Mouse (Mus musculus) adrenal gland, postnatal 10 days (tissue): Measurements from ENCODE around the gene Mast3. TPM values are rescaled to one million over a fixed set of nuclear protein-coding genes. Genes with fewer than 3 reads are reported as not detected.
A peak's percentile ranks its signal among the peaks of the same experiment; 100 is the strongest.

Experiments used
- DNase-seq: peaks from one replicate; pipeline ENCODE4 v3.0.0; 2021; ENCODE audit warnings: mixed read lengths
- long read RNA-seq, 2 experiments: library from polyadenylated mRNA; stranded (forward); transcript quantifications; one replicate each; pipeline ENCODE4 v2.0.0; 2021
- total RNA-seq, 2 experiments: library from RNA; stranded (reverse); gene quantifications; 2 replicates each; pipeline ENCODE4 v1.2.3; 2021

The Mast3 gene
- total RNA-seq: 10 to 100 TPM; 17.7 to 22.8 TPM
- long read RNA-seq, experiment 1, partial matches to known transcripts: 0 of 9 reads
- long read RNA-seq, experiment 1, other reads (novel, unspliced or antisense): 9 of 9 reads
- long read RNA-seq, experiment 2, partial matches to known transcripts: 2 of 6 reads
- long read RNA-seq, experiment 2, other reads (novel, unspliced or antisense): 4 of 6 reads

GRCm38 (mm10) chr8:70804481-70805206 is at the start of gene Mast3:
TSS of gene Mast3 (minus strand) at chr8:70805054.
- peak; percentile 95 for DNase-seq

- no peak for DNase-seq
These were observed 49.0 kb upstream of the Mast3 start for GRCm38 (mm10) chr8:70853863-70854262.

- DNase-seq: no peak
These were observed 47.9 kb upstream of the Mast3 start for GRCm38 (mm10) chr8:70852595-70853231.

GRCm38 (mm10) chr8:70851837-70852236 is 47.0 kb upstream of the Mast3 start:
- no peak for DNase-seq

- no peak for DNase-seq
These were observed 46.1 kb upstream of the Mast3 start for GRCm38 (mm10) chr8:70850947-70851346.

- no peak for DNase-seq
These were observed 45.4 kb upstream of the Mast3 start for GRCm38 (mm10) chr8:70850132-70850845.

- DNase-seq: peak; percentile 65
These were observed 44.6 kb upstream of the Mast3 start for GRCm38 (mm10) chr8:70849333-70849990.

- DNase-seq: no peak
These were observed 41.7 kb upstream of the Mast3 start for GRCm38 (mm10) chr8:70846371-70847154.

GRCm38 (mm10) chr8:70845108-70845507 is 40.3 kb upstream of the Mast3 start:
- DNase-seq: no peak

- DNase-seq: peak; percentile 96
These were observed 39.7 kb upstream of the Mast3 start for GRCm38 (mm10) chr8:70844523-70844922.

- no peak for DNase-seq
These were observed 39.1 kb upstream of the Mast3 start for GRCm38 (mm10) chr8:70843941-70844340.

GRCm38 (mm10) chr8:70843214-70843773 is 38.4 kb upstream of the Mast3 start:
- DNase-seq: no peak

GRCm38 (mm10) chr8:70842484-70842883 is 37.6 kb upstream of the Mast3 start:
- DNase-seq: no peak

GRCm38 (mm10) chr8:70841147-70842072 is 36.6 kb upstream of the Mast3 start:
- DNase-seq: peak; percentile 95

- DNase-seq: no peak
These were observed 35.7 kb upstream of the Mast3 start for GRCm38 (mm10) chr8:70840590-70840989.

GRCm38 (mm10) chr8:70839408-70840351 is 34.8 kb upstream of the Mast3 start, which contains the start of gene Arrdc2:
TSS of gene Arrdc2 (minus strand) at chr8:70839720.
- DNase-seq: peak; percentile 98

GRCm38 (mm10) chr8:70838654-70839407 is 34.0 kb upstream of the Mast3 start:
- DNase-seq: no peak

- DNase-seq: no peak
These were observed 31.8 kb upstream of the Mast3 start for GRCm38 (mm10) chr8:70836666-70837065.
